ENCODE assay signal across 13 mouse cellular contexts in the genomic region with DNA sequence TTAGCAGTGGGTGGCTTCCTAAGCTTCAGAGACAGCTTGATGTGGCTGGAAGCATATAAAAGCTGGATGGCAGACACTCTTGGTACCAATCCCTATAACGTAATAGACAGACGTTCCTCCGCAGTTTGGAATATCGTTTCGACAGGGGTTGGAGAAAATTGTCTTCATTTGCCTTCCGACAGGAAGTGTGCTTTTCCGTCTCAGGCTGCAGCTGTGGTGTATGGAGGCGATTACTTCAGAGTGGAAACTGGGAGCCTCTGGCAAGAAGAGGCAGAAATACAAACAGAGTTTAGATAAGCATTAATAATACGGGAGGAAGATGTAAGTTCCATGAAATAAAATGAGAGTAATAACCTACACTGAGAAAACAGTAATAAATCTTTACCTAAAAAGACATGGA. TPM values are rescaled to one million over a fixed set of nuclear protein-coding genes. Genes with fewer than 3 reads are reported as not detected.
A peak's percentile ranks its signal among the peaks of the same experiment; 100 is the strongest.
DNase-seq lines count a peak whose midpoint lies in the region; ATAC-seq lines count a peak whose summit lies in the region.
"Had no signal": no experiment of that assay in that cellular context is flagged by ENCODE, and none has a peak within 500 bp of the region (broad histone marks: within the 10 kb centered on the region; RNA-seq: fewer than 3 reads in every experiment).

No protein-coding gene starts in this region.

- DNase-seq in heart, embryonic 10.5 days (ENCODE audit: low spot score), result no peak
- no peak for DNase-seq in heart, adult 9 months (ENCODE audit: low spot score in 2 of 2)
- DNase-seq in lung, postnatal 36 days, result no peak
- DNase-seq in heart, postnatal 4 days, result peak; percentile 14
- DNase-seq in adrenal gland, postnatal 4 days (ENCODE audit: low spot score in 2 of 2), result no peak
- DNase-seq: kidney, postnatal 14 days; thymus, postnatal 14 days had no signal

- H3K9ac ChIP-seq in lung, embryonic 15.5 days, result no peak overlapping the region
- H3K9ac ChIP-seq in stomach, embryonic 15.5 days, result no peak overlapping the region

- ATAC-seq in lung, embryonic 15.5 days (ENCODE audit: borderline replicate concordance, extremely low read depth, low FRiP score, low TSS enrichment), result no peak
- no peak for ATAC-seq in stomach, embryonic 15.5 days (ENCODE audit: insufficient read depth, low FRiP score, low read depth)
- ATAC-seq in inflammation-experienced regulatory T-cells, adult 6 months, result no peak

- H3K4me1 ChIP-seq in heart, embryonic 10.5 days, result peaks cover 15% of the 10 kb centered on the region
- peaks cover 10% of the 10 kb centered on the region for H3K4me1 ChIP-seq in lung, embryonic 15.5 days
- 0 out of 2 replicates have a peak, but pooled peaks cover 2% of the 10 kb centered on the region for H3K4me1 ChIP-seq in stomach, embryonic 15.5 days
- H3K4me1 ChIP-seq: megakaryocyte, embryonic 14.5 days had no signal

- WGBS in heart, embryonic 10.5 days, result 57% methylated on average over 9 of the region's 9 CpGs
- WGBS in lung, embryonic 15.5 days, result 26% methylated on average over 9 of the region's 9 CpGs
- 28% methylated on average over 9 of the region's 9 CpGs for WGBS in stomach, embryonic 15.5 days

- H3K27me3 ChIP-seq in heart, embryonic 10.5 days (ENCODE audit: insufficient read depth, poor library complexity, severe bottlenecking), result no peaks in the 10 kb centered on the region
- H3K27me3 ChIP-seq in lung, embryonic 15.5 days, result no peaks in the 10 kb centered on the region
- no peaks in the 10 kb centered on the region for H3K27me3 ChIP-seq in stomach, embryonic 15.5 days (replicated peaks)
- H3K27me3 ChIP-seq: megakaryocyte, embryonic 14.5 days had no signal

- no peak overlapping the region for H3K4me3 ChIP-seq in heart, embryonic 10.5 days
- no peak overlapping the region for H3K4me3 ChIP-seq in lung, embryonic 15.5 days
- H3K4me3 ChIP-seq in stomach, embryonic 15.5 days (replicated peaks), result no peak overlapping the region
- H3K4me3 ChIP-seq: megakaryocyte, embryonic 14.5 days; myocyte had no signal

- H3K9me3 ChIP-seq in heart, embryonic 10.5 days, result no peaks in the 10 kb centered on the region
- no peaks in the 10 kb centered on the region for H3K9me3 ChIP-seq in lung, embryonic 15.5 days
- H3K9me3 ChIP-seq in stomach, embryonic 15.5 days, result no peaks in the 10 kb centered on the region

- peak overlapping the region; percentile 69 for H3K27ac ChIP-seq in heart, embryonic 10.5 days
- peak overlapping the region; percentile 47 for H3K27ac ChIP-seq in lung, embryonic 15.5 days
- H3K27ac ChIP-seq in stomach, embryonic 15.5 days, result peak overlapping the region; percentile 54

- H3K36me3 ChIP-seq in heart, embryonic 10.5 days, result no peaks in the 10 kb centered on the region
- H3K36me3 ChIP-seq in lung, embryonic 15.5 days, result no peaks in the 10 kb centered on the region
- H3K36me3 ChIP-seq in stomach, embryonic 15.5 days, result no peaks in the 10 kb centered on the region

- H3K4me2 ChIP-seq in lung, embryonic 15.5 days, result no peak overlapping the region; the same call in 1 of the 2 replicates
- H3K4me2 ChIP-seq in stomach, embryonic 15.5 days, result no peak overlapping the region; the same call in 1 of the 2 replicates

RNA-seq across cellular contexts. Expression of gene Upp2, which starts 28.3 kb away (rescaled TPM):
- polyA plus RNA-seq in heart, embryonic 10.5 days (2016; fragmentation: Nextera tagmentation; extraction: Ambion mirVana), result 5.8 and 8.2 TPM in 2 replicates
- 6.9 and 7.1 TPM in 2 replicates for polyA plus RNA-seq in lung, embryonic 15.5 days (2015; fragmentation: Nextera tagmentation; extraction: Ambion mirVana)
- 1 to 10 TPM; 1.6 to 2.8 TPM for total RNA-seq in heart, postnatal 4 days (2021)
- polyA plus RNA-seq in stomach, embryonic 15.5 days (2015; fragmentation: Nextera tagmentation; extraction: Ambion mirVana), result 6.7 and 7.1 TPM in 2 replicates
- total RNA-seq in adrenal gland, postnatal 4 days (2021), result 10 to 100 TPM in 1 of 2 experiments, 1 to 10 TPM in 1; 8.8 to 11.8 TPM
- under 1 TPM in 1 of 3 experiments, not detected in 2; 0.15 TPM for polyA plus RNA-seq in inflammation-experienced regulatory T-cells, adult 6 months (2017; shearing (Covaris generic))
- total RNA-seq: hematopoietic stem cell, adult 5-6 weeks had no signal

RNA-seq across cellular contexts. Expression of gene Acvr1, which starts 28.4 kb away (rescaled TPM):
- polyA plus RNA-seq in heart, embryonic 10.5 days (2016; fragmentation: Nextera tagmentation; extraction: Ambion mirVana), result 9.4 and 11.1 TPM in 2 replicates
- 4.5 and 4.6 TPM in 2 replicates for polyA plus RNA-seq in lung, embryonic 15.5 days (2015; fragmentation: Nextera tagmentation; extraction: Ambion mirVana)
- 10 to 100 TPM; 35.3 to 36.0 TPM for total RNA-seq in heart, postnatal 4 days (2021)
- 6.8 and 7.0 TPM in 2 replicates for polyA plus RNA-seq in stomach, embryonic 15.5 days (2015; fragmentation: Nextera tagmentation; extraction: Ambion mirVana)
- total RNA-seq in adrenal gland, postnatal 4 days (2021), result 10 to 100 TPM; 57.6 to 63.7 TPM
- under 1 TPM; 0.27 to 0.39 (median 0.32) TPM for polyA plus RNA-seq in inflammation-experienced regulatory T-cells, adult 6 months (2017; shearing (Covaris generic))
